Comparison of ENCODE assay signal across 9 mouse cellular contexts in genomic region chr14:72377224-72377623, GRCm38 (mm10).
DNase-seq lines count a peak whose midpoint lies in the region; ATAC-seq and TF ChIP-seq lines count a peak whose summit lies in the region.
"Had no signal": no experiment of that assay in that cellular context is flagged by ENCODE, and none has a peak within 500 bp of the region (broad histone marks: within the 10 kb centered on the region; RNA-seq: fewer than 3 reads in every experiment).

No protein-coding gene starts in this region.

- no peaks in the 10 kb centered on the region for H3K27me3 ChIP-seq in liver, postnatal 0 days (ENCODE audit: insufficient read depth, low read length)
- H3K27me3 ChIP-seq: lung, embryonic 15.5 days had no signal

- H3K4me3 ChIP-seq in liver, postnatal 0 days (ENCODE audit: low read depth, low read length) = no peak overlapping the region
- H3K4me3 ChIP-seq: lung, embryonic 15.5 days had no signal

- TF ChIP-seq CTCF in liver, postnatal 0 days (IDR thresholded peaks at IDR 0.05; ENCODE audit: low read depth) = peak; percentile 70

- peak; percentile 7 to 9 for DNase-seq in cerebellum, postnatal 36 days
- no peak for DNase-seq in cerebellum, adult 9-11 months
- peak; percentile 26 for DNase-seq in layer of hippocampus, adult 11-12 months (ENCODE audit: low spot score)
- no peak for DNase-seq in layer of hippocampus, adult 9-10 months (ENCODE audit: low spot score)
- DNase-seq in ES-CJ7 (ENCODE audit: low read depth, low spot score) = peak; percentile 42
- peak; percentile 43 for DNase-seq in embryo, embryonic 9.5 days (ENCODE audit: extremely low spot score)
- peak; percentile 64 for DNase-seq in liver, postnatal 0 days
- peak; percentile 35 for DNase-seq in thymus, postnatal 25 days

- H3K9ac ChIP-seq in liver, postnatal 0 days (replicated peaks) = no peak overlapping the region
- H3K9ac ChIP-seq: lung, embryonic 15.5 days had no signal

- H3K4me1 ChIP-seq in liver, postnatal 0 days (ENCODE audit: insufficient read depth) = no peaks in the 10 kb centered on the region
- H3K4me1 ChIP-seq: lung, embryonic 15.5 days had no signal

- TF ChIP-seq EP300 in liver, postnatal 0 days (IDR thresholded peaks at IDR 0.05; ENCODE audit: low read depth) = no peak

- no peak overlapping the region for H3K4me2 ChIP-seq in liver, postnatal 0 days (ENCODE audit: low read depth, low read length)
- H3K4me2 ChIP-seq: lung, embryonic 15.5 days had no signal

- WGBS in liver, postnatal 0 days (ENCODE audit: insufficient replicate concordance) = 9% methylated on average over 2 of the region's 2 CpGs

- ATAC-seq in liver, postnatal 0 days = no peak

- no peaks in the 10 kb centered on the region for H3K9me3 ChIP-seq in liver, postnatal 0 days (ENCODE audit: low read length)
- H3K9me3 ChIP-seq: lung, embryonic 15.5 days had no signal

- H3K36me3 ChIP-seq in liver, postnatal 0 days (replicated peaks; ENCODE audit: insufficient read depth, low read length) = no peaks in the 10 kb centered on the region
- H3K36me3 ChIP-seq: lung, embryonic 15.5 days had no signal

- H3K27ac ChIP-seq in liver, postnatal 0 days (ENCODE audit: low read depth) = no peak overlapping the region
- H3K27ac ChIP-seq: lung, embryonic 15.5 days had no signal

Comparison
In these comparisons a context has a peak if more than half of its experiments do, and no peak if none do; other contexts are left out.
1. DNase-seq: peak in cerebellum, postnatal 36 days (2 of 2), layer of hippocampus, adult 11-12 months (single experiment), ES-CJ7 (single experiment), embryo, embryonic 9.5 days (single experiment), liver, postnatal 0 days (single experiment) and thymus, postnatal 25 days (single experiment); none in cerebellum, adult 9-11 months (single experiment) and layer of hippocampus, adult 9-10 months (single experiment).